Mouse (Mus musculus): ENCODE data around the gene Mis18bp1.
"Not testable (repeated sequence)": the region's sequence is repeated elsewhere in the genome, so short reads cannot be mapped to it uniquely, and the experiment has no call there.

Mis18bp1 gene

DNA sequence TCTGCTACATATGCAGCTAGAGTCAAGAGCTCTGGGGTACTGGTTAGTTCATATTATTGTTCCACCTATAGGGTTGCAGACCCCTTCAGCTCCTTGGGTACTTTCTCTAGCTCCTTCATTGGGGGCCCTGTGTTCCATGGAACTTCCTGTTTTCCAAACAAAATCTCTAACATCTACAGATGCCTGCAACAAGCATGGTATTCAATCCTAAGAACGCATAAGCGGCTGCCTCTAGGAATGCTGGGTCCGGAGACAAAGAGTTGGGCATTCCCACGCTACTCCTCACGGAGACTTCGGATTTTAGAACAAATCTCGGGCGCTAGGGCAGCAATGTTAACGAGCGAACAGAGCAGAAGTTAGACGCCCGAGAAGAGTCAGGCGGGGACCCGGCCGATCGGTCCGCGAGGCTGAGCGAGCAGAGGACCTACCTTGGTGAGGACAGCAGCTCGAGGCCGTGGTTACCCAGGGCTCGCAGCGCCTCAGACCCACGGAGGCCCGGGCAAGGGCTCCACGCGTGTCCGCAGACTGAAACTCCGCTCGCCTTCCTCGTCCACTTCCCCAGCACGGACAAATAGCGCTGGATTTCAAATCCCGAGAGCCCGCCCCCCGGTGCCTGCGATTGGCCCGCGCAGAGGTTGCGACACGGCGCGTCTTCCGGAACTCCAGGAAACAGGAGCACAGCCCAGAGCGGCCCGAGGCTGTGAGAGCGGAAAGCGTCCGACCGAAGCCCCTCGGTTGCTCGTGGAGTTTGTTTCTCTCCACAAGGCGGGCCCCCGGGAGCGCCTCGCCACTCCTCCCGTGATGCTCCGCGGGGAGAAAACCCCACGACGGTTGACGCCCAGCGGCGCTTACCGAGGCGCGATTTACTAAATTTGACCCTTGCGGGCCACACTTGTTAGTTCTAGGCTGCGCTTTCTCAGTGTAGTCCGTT lies at the start of gene Mis18bp1:
Mis18bp1 (minus strand) TSS at position 584 of the 931 bp plus-strand sequence.
- DNase-seq (ENCODE audit: low spot score in 2 of 2): peak; percentile 97

DNA sequence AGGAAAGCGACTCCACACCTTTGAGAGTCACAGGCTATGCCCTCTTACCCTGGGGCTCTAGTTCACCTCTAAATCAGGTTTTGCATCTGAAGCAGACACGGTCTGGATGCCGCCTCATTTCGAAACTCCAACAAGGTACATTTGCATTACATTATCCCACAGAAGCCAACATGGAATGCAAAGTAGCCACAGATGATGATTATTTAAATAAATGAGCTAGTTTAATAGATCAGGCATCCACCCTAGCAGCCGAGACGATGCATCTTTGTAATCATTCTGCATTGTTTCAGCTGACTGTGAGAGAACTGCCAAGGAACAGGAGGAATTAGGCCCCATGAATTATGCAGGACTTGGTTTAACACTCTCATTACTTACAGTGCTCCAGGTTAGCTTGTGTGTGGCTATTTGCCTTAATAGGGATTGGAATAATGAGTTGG lies 44.0 kb upstream of the Mis18bp1 start:
- no peak for DNase-seq (ENCODE audit: low spot score in 2 of 2)

DNA sequence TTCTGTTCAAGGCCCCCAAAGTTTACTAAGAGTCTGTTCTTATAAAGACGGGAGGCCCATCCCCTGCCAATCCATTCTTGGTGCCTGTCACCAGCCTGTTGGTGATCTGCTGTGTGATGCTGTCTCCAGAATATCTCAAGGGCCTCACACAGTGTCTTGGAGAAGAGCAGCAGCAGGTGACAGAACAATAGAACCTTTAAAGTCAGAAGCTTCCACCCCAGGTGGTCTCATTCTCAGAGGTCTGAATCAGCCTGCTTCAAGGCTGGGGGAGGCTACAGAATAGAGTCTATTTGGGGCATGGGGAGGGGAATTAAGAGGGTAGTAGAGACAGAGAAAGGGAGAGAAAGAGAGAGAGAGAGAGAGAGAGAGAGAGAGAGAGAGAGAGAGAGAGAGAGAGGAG lies 34.0 kb upstream of the Mis18bp1 start:
- no peak for DNase-seq (ENCODE audit: low spot score in 2 of 2)

DNA sequence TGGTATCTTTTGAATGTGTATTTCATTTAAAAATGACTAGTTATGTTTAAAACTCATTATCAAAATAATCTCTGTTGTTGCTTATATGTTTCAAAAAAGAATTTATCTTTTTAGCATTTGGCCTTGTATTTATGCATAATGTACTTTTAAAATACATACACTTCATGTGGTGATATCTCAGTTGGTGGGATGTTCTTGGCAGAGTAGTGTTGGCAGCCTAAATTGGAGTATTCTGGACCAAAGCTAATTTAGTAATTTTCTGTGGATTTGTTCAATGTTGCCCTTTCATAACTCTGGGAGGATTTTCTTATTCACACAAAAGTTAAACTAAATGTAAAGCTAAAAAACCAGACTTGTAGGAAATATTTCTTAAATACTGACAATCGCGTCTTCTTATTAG lies 29.4 kb upstream of the Mis18bp1 start:
- DNase-seq (ENCODE audit: low spot score in 2 of 2): no peak

DNA sequence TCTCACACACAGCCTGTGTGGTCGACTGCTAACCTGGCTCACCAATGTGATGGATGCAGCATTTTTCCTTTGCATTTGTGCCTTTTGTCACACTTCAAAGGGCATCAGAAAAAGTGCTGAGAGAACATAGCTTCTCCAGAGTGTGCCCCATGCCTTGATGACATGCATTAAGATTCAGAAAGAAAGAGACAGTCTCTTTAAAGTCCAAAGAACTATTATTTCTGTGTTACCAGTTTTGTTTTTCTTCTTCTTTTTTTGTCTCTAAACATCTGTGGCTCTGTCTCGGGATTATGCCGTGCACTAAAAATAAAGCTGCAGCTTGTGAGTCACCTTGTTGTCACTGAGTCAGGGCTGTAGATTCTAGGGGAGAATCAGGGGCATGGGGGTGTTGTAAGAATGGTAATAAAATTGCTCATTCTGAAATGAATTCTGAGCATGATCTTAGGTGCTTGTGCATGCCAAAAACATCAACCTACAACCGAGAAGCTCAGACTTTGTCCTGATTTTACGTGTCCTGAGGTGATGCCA lies 21.7 kb upstream of the Mis18bp1 start:
- no peak for DNase-seq (ENCODE audit: low spot score in 2 of 2)

DNA sequence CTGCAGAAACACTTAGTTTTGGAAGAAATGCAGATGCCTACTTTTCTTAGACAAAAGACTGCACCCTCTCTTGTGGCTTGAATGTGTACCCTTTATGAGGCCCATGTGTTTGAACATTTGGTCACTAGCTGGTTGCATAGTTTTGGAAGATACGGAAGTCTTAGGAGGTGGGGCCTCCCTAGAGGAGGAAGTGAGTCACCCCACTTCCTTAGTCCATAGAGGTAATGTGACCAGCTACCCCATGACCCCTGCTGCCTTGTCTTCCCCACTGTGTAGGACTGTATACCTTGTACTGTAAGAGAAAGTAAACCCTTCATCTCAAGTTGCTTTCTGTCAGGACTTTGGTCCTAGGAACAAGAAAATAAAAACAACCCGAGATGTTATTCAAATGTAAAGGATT lies 16.8 kb upstream of the Mis18bp1 start:
- no peak for DNase-seq (ENCODE audit: low spot score in 2 of 2)

DNA sequence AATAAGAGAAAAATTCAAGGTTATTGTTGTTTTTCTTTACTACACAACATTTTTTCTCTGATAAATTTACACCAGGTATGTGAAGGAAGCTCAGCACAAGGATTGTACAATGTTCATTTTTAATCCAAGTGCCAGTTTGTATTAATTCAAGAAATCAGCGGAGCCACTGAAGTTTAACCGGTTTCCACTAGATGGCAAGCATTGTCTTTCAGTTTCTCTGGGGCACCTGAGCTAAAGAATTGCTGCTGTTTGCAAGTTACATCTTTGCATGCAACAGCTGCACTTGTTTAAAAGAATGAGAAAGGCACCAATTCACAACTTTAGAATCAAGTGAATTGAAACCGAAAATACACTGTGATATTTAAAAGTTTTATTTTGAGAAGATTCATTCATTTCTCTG lies 15.0 kb upstream of the Mis18bp1 start:
- DNase-seq (ENCODE audit: low spot score in 2 of 2): peak; percentile 42 to 48

DNA sequence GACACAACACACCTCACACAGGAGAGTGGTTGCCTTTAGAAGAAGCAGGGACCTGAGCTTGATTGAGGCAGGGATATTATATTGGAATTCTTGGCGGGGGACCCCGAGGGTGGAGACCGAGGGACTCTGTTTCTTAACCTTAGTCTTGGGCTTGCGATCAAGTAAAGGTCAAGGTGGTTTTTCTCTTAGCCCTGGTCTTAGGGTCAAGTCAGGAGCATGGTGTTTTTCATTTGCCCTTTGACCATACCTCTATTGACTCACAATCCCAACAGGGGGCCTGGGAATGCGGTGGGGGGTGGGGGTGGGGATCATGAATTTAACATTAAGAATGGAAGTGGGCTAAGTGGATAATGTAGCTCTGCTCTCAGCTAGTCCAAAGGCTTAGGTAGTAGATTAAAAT lies 1.3 kb upstream of the Mis18bp1 start:
- DNase-seq (ENCODE audit: low spot score in 2 of 2): no peak

DNA sequence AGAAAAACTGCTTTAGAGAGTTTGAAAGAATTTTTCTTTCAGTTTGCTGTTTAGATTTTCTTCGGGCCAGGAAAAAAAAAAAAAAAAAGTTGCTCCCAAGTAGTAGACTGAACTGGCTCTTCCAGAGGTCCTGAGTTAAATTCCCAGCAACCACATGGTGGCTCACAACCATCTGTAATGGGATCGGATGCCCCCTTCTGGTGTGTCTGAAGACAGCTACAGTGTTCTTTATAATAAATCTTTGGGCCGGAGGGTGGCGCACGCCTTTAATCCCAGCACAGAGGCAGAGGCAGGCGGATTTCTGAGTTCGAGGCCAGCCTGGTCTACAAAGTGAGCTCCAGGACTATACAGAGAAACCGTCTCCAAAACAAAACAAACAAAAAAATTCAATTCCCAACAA lies 555 bp upstream of the Mis18bp1 start:
- DNase-seq (ENCODE audit: low spot score in 2 of 2): peak; percentile 50 to 52

DNA sequence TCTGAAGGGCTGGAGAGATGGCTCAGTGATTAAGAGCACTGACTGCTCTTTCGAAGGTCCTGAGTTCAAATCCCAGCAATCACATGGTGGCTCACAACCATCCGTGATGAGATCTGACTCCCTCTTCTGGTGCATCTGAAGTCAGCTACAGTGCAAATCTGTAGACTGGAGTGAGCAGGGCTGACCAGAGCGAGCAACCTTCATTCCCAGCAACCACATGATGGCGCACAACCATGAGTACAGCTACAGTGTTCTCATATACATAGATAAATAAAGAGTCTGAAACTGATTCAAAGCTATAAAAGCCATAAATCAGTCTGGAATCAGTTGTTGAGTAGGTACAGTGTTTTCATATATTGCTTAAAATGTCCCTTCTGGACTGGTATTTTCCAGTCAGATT lies 36.3 kb downstream of the Mis18bp1 start:
- not testable (repeated sequence) for DNase-seq (ENCODE audit: low spot score in 2 of 2)

DNA sequence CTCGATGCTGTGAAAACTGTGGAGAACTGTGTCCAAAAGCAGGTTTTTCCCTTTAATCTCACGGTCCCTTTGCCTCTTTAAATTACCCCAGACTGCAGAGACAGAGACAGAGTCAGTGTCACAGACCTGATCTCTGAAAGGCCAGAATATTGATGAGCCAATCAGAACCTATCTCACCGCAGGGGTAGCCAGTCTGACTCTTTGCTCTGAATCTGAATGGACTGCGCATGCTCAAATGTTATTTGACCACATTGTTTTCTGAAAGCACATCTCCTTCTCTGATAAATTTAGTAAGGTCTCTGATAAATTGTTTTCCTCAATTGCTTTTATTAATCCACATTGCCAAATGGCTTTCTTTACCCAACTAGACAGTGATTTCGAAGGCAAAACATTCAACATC lies 53.0 kb downstream of the Mis18bp1 start:
- no peak for DNase-seq (ENCODE audit: low spot score in 2 of 2)

DNA sequence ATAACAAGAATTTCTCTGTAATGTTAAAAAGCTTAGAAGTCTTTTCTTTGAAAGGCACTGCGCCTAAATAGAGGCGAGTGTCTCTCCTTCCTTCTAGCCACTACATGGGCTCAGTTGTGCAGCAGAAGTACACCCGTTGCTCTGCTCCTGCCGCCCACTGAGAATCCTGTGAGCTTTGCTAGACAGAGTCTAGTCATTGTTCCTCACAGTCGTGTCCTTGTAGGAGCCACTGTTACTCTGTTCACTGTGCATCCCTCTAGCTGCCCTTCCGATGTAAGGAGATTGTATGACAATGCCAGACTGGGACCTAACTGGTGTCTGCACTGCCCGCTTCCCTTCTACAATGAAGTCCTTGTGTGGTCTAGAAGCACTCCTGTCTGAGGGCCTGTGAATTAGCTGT lies 53.4 kb downstream of the Mis18bp1 start:
- peak; percentile 26 to 36 for DNase-seq (ENCODE audit: low spot score in 2 of 2)

DNA sequence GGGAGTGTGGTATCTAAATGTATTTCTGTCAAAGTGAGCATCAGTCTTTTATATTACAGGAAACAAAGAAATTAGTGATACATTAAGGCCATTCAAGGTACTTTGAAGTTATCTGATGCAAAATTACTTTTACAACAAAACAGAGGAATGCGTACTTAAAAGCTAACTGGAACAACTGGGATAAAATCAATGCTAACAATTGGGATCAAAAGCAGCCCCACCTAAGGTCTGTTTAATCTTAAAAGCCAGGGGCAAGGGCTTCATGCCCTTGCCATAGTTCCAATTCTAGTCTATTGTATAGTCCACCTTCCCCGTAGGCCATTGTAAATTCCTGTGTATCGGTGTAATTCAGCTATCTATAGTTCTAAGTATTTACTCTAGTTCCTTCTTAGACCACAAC lies 57.4 kb downstream of the Mis18bp1 start:
- not testable (repeated sequence) for DNase-seq (ENCODE audit: low spot score in 2 of 2)

DNA sequence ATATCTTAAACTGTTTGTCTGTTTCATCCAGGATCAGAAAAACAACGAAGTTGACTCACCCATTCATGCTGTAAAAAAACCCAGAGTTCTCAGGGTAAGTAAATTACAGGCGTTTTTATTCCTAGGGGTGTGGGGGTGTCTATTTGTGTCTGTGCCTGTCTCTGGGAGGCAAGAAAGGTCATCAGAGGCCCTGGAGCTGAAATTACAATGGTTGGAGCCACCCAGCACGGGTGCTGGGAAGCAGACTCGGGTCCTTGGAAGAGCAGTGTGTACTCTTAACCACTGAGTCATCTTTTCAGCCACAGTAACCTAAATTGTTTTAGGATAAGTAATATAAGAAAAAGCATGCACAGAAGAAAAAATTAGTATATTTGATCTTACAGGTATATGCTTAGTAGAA lies 58.5 kb downstream of the Mis18bp1 start:
- no peak for DNase-seq (ENCODE audit: low spot score in 2 of 2)

DNA sequence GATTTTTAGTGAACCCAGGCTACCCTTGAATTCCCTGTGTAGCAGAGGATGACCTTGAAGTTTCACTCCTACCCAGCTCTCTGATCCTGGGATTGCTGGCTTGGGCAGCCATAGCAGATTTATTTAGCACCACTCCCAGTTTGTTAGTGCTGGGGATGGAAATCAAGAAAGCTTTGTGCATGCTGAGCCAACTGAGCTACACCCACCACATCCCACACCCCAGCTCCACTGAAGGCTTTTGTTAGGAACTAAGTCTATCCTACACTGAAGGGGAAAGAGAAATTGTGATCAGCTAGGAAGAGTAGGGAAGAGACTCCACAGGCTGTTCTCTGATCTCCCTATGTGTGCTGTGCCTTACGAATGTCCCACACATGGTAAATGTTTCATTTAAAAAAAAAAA lies 59.6 kb downstream of the Mis18bp1 start:
- no peak for DNase-seq (ENCODE audit: low spot score in 2 of 2)

DNA sequence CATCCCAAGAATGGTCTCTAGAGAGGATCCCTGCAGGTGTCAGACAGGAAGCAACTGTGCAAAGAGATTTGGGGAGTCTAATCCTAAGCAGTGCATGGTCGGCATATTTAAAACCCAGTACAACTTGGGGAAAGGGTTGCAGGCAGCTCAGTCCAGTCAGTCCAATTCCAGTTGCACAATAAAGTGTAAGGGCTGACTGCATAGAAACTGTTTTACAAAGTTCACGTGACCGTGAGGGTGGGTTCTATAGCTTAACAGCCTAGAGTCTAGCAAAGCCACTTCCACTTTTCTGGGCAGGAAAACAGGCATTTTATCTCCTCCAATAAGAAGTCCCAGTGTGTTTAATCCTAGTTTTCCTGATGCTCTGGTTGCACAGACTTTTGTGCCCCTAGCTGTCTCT lies 60.9 kb downstream of the Mis18bp1 start:
- DNase-seq (ENCODE audit: low spot score in 2 of 2): no peak

DNA sequence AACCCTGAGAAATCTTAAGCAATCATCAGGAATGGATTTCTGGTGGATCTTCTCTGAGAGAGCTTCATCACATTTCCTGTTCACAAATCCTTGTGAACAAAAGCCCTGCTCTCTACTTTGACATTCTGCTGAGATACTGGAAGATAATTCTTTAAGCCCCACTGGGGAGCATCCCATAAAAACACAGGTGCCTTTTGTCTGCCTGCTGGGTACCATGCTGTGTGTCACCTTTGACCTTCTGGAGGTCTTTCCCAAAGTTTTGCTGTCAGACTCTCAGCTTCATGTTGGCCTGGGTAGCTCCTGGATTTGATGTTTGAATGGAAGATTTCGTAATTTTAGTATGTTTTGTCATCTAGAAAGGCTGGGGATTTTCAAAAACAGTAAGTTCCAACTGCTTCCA lies 63.7 kb downstream of the Mis18bp1 start:
- DNase-seq (ENCODE audit: low spot score in 2 of 2): no peak
